Mouse (Mus musculus) small intestine, adult 2 months (tissue): Measurements from ENCODE around the gene Xpnpep1.

Experiments used
- CTCF ChIP-seq: fragments of 200-500 bp; IDR thresholded peaks from 2 replicates; pipeline ENCODE4 v1.5.1; 2012; ENCODE audit warnings: low read depth, mild to moderate bottlenecking, control low read depth, inconsistent platforms, low read length, moderate library complexity, mixed read lengths; ENCODE audit not compliant: insufficient replicate concordance, insufficient read length; ENCODE audit errors: extremely low read depth
- POLR2A ChIP-seq: fragments of 200-500 bp; IDR thresholded peaks from 2 replicates; pipeline ENCODE4 v1.6.1; 2012; ENCODE audit warnings: low read depth, mild to moderate bottlenecking, control low read depth, inconsistent platforms, low read length, moderate library complexity

DNA sequence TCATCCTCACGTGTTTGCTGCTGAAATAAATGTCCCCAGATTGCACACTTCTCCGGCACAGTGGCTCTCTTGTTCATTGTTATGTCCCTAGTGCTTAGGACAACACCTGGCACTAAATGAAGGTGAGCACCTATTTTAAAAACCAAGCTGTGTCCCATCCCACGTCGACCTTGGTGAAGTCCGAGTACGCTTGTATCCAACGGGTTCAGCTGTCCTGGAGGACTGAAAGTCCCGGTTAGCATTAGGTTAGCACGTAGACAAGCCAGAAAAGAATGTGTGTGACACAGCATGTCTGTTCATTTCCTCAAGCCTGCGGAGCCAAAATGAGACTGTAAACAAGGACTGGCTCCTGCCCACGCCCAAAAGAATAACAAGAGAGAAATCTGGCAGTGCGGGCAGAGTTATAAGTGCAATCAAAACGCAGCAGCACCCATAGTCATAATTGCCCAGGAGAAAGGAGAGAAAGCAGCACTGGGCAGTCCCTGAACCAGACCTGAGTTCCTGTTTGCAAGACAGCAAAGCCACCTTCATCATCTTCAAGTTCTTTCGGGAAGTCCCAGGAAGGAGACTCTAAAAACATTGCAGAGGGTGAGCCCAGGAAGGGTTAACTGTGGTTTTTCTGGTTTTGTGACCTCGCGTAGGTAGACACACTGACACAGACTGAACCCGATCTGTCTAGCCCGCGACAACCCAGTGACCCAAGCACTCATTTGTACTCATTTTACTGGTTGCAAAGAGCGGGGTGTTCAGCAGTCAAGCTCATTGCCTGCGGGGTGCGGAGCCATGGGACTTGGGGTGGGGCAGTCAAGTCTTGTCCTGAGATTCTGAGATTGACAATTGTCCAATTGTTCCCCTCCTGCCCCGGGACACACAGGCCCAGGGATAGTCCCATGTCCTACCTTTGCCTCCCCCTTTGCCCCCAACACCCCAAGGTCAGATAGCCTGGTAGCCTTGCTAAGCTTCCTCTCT lies at the start of gene Xpnpep1:
- TF ChIP-seq CTCF (no peak), POLR2A (no peak)
